Mouse (Mus musculus) liver, embryonic 15.5 days (tissue): Measurements from ENCODE around the gene Loxl1. TPM values are rescaled to one million over a fixed set of nuclear protein-coding genes. Genes with fewer than 3 reads are reported as not detected.

ENCODE experiments used
- ATAC-seq: fragments of 200-750 bp; cut with Nextera tagmentation; 2 replicates; pipeline ENCODE4 v1.8.0; 2017; ENCODE audit warnings: moderate number of reproducible peaks, mild to moderate bottlenecking, moderate library complexity; ENCODE audit not compliant: insufficient read depth
- H3K27ac ChIP-seq: fragments of 300-500 bp; sonication (generic); replicated peaks from 2 replicates; pipeline ENCODE4 v1.5.1; 2015; ENCODE audit warnings: mild to moderate bottlenecking, inconsistent platforms
- H3K27me3 ChIP-seq: fragments of 300-500 bp; sonication (generic); 2 replicates; pipeline ENCODE4 v1.6.1; 2015; ENCODE audit warnings: mild to moderate bottlenecking, inconsistent platforms
- H3K36me3 ChIP-seq: fragments of 300-500 bp; sonication (generic); replicated peaks from 2 replicates; pipeline ENCODE4 v1.6.1; 2015; ENCODE audit warnings: moderate library complexity, mild to moderate bottlenecking, inconsistent platforms
- H3K4me1 ChIP-seq: fragments of 300-500 bp; sonication (generic); replicated peaks from 2 replicates; pipeline ENCODE4 v1.6.1; 2015; ENCODE audit warnings: inconsistent platforms
- H3K4me2 ChIP-seq: fragments of 300-500 bp; sonication (generic); 2 replicates; pipeline ENCODE4 v1.6.1; 2015; ENCODE audit warnings: moderate library complexity, mild to moderate bottlenecking, inconsistent platforms
- H3K4me3 ChIP-seq: fragments of 300-500 bp; sonication (generic); replicated peaks from 2 replicates; pipeline ENCODE4 v1.5.1; 2015; ENCODE audit warnings: mild to moderate bottlenecking, inconsistent platforms
- H3K9ac ChIP-seq: fragments of 300-500 bp; sonication (generic); 2 replicates; pipeline ENCODE4 v1.6.1; 2015; ENCODE audit warnings: moderate library complexity, mild to moderate bottlenecking, inconsistent platforms
- H3K9me3 ChIP-seq: fragments of 300-500 bp; sonication (generic); replicated peaks from 2 replicates; pipeline ENCODE4 v1.6.1; 2016; ENCODE audit warnings: inconsistent platforms
- WGBS: fragments of 180-500 bp; shearing (Covaris S2); methylation state at CpG from one replicate; pipeline ENCODE4 v1.1.7; 2015; ENCODE audit warnings: mixed read lengths; ENCODE audit not compliant: insufficient replicate concordance; 5-methylcytosine and 5-hydroxymethylcytosine counted together
- polyA plus RNA-seq: library from polyadenylated mRNA; unstranded; fragments of >200 nt; fragmentation: Nextera tagmentation; extraction: Ambion mirVana; gene quantifications from 2 replicates; pipeline ENCODE4 v1.2.1, GENCODE M21; 2015

Loxl1 gene
- polyA plus RNA-seq, 1 experiment from 2014 or later: 2.7 TPM

- Histone ChIP-seq H3K36me3 (no peaks in the 10 kb centered on the region), H3K27ac (no peak overlapping the region), H3K4me1 (no peaks in the 10 kb centered on the region), H3K4me3 (no peak overlapping the region), H3K4me2 (no peak overlapping the region), H3K9ac (no peak overlapping the region), H3K27me3 (peaks cover 6% of the 10 kb centered on the region; the same call in 1 of the 2 replicates), H3K9me3 (no peaks in the 10 kb centered on the region)
- ATAC-seq: no peak
- 40% methylated on average over 3 of the region's 3 CpGs for WGBS
Observed at GRCm38 (mm10) chr9:58331276-58331675, 18.3 kb upstream of the Loxl1 start.

GRCm38 (mm10) chr9:58330293-58330692 is 17.3 kb upstream of the Loxl1 start:
- 13% methylated on average over 5 of the region's 5 CpGs for WGBS
- no peak overlapping the region for H3K4me2 ChIP-seq

GRCm38 (mm10) chr9:58327382-58327781 is 14.4 kb upstream of the Loxl1 start:
- Histone ChIP-seq H3K9ac (no peak overlapping the region), H3K4me2 (no peak overlapping the region), H3K9me3 (no peaks in the 10 kb centered on the region), H3K27ac (no peak overlapping the region), H3K36me3 (no peaks in the 10 kb centered on the region), H3K4me3 (no peak overlapping the region), H3K4me1 (no peaks in the 10 kb centered on the region), H3K27me3 (peaks cover 6% of the 10 kb centered on the region; the same call in 1 of the 2 replicates)
- 42% methylated on average over 1 of the region's 1 CpGs for WGBS
- no peak for ATAC-seq

More at GRCm38 (mm10) chr9:58330293-58330692, 17.3 kb upstream of the Loxl1 start:
- Histone ChIP-seq H3K36me3 (no peaks in the 10 kb centered on the region), H3K9me3 (no peaks in the 10 kb centered on the region), H3K27ac (no peak overlapping the region), H3K4me3 (no peak overlapping the region), H3K9ac (no peak overlapping the region), H3K4me1 (no peaks in the 10 kb centered on the region), H3K27me3 (peaks cover 6% of the 10 kb centered on the region; the same call in 1 of the 2 replicates)
- no peak for ATAC-seq

- Histone ChIP-seq H3K4me2 (no peak overlapping the region), H3K27me3 (peaks cover 6% of the 10 kb centered on the region; the same call in 1 of the 2 replicates), H3K27ac (no peak overlapping the region), H3K9me3 (no peaks in the 10 kb centered on the region), H3K4me1 (no peaks in the 10 kb centered on the region), H3K36me3 (no peaks in the 10 kb centered on the region), H3K4me3 (no peak overlapping the region), H3K9ac (no peak overlapping the region)
- 13% methylated on average over 4 of the region's 4 CpGs for WGBS
- ATAC-seq: no peak
Observed at GRCm38 (mm10) chr9:58326477-58327180, 13.6 kb upstream of the Loxl1 start.

- H3K4me2 ChIP-seq: no peak overlapping the region
- WGBS: 74% methylated on average over 3 of the region's 3 CpGs
- no peak overlapping the region for H3K4me3 ChIP-seq
- H3K36me3 ChIP-seq: no peaks in the 10 kb centered on the region
- no peak overlapping the region for H3K27ac ChIP-seq
- H3K4me1 ChIP-seq: no peaks in the 10 kb centered on the region
- no peaks in the 10 kb centered on the region for H3K27me3 ChIP-seq
- ATAC-seq: no peak
- no peak overlapping the region for H3K9ac ChIP-seq
- H3K9me3 ChIP-seq: no peaks in the 10 kb centered on the region
Observed at GRCm38 (mm10) chr9:58321681-58322080, 8.7 kb upstream of the Loxl1 start.

GRCm38 (mm10) chr9:58318317-58318716 is 5.3 kb upstream of the Loxl1 start:
- ATAC-seq: no peak
- Histone ChIP-seq H3K27me3 (peaks cover 13% of the 10 kb centered on the region), H3K4me2 (no peak overlapping the region), H3K4me1 (no peaks in the 10 kb centered on the region), H3K9me3 (no peaks in the 10 kb centered on the region), H3K4me3 (no peak overlapping the region), H3K36me3 (no peaks in the 10 kb centered on the region), H3K27ac (no peak overlapping the region), H3K9ac (no peak overlapping the region)
- WGBS: 50% methylated on average over 3 of the region's 3 CpGs

- H3K4me2 ChIP-seq: no peak overlapping the region
- no peak overlapping the region for H3K27ac ChIP-seq
- no peaks in the 10 kb centered on the region for H3K9me3 ChIP-seq
- ATAC-seq: no peak
- H3K9ac ChIP-seq: no peak overlapping the region
- H3K4me1 ChIP-seq: peaks cover 6% of the 10 kb centered on the region; the same call in 1 of the 2 replicates
- WGBS: 47% methylated on average over 3 of the region's 3 CpGs
- H3K36me3 ChIP-seq: no peaks in the 10 kb centered on the region
- no peak overlapping the region for H3K4me3 ChIP-seq
- peaks cover 22% of the 10 kb centered on the region for H3K27me3 ChIP-seq
Observed at GRCm38 (mm10) chr9:58317381-58317780, 4.4 kb upstream of the Loxl1 start.

- Histone ChIP-seq H3K9me3 (no peaks in the 10 kb centered on the region), H3K4me2 (no peak overlapping the region), H3K36me3 (no peaks in the 10 kb centered on the region), H3K27ac (no peak overlapping the region), H3K4me3 (no peak overlapping the region), H3K27me3 (peaks cover 28% of the 10 kb centered on the region), H3K4me1 (peaks cover 11% of the 10 kb centered on the region), H3K9ac (no peak overlapping the region)
- WGBS: 47% methylated on average over 7 of the region's 7 CpGs
- ATAC-seq: no peak
Observed at GRCm38 (mm10) chr9:58316784-58317183, 3.8 kb upstream of the Loxl1 start.

- Histone ChIP-seq H3K36me3 (no peaks in the 10 kb centered on the region), H3K4me2 (no peak overlapping the region), H3K4me1 (peaks cover 11% of the 10 kb centered on the region), H3K27ac (no peak overlapping the region), H3K27me3 (peaks cover 38% of the 10 kb centered on the region), H3K9me3 (no peaks in the 10 kb centered on the region), H3K4me3 (no peak overlapping the region), H3K9ac (no peak overlapping the region)
- WGBS: 58% methylated on average over 2 of the region's 2 CpGs
- no peak for ATAC-seq
Observed at GRCm38 (mm10) chr9:58315850-58316249, 2.9 kb upstream of the Loxl1 start.

- no peak overlapping the region for H3K4me3 ChIP-seq
- no peak overlapping the region for H3K9ac ChIP-seq
- 49% methylated on average over 5 of the region's 5 CpGs for WGBS
- peaks cover 46% of the 10 kb centered on the region for H3K27me3 ChIP-seq
- no peak overlapping the region for H3K27ac ChIP-seq
- H3K36me3 ChIP-seq: no peaks in the 10 kb centered on the region
- H3K4me1 ChIP-seq: peaks cover 11% of the 10 kb centered on the region
- H3K9me3 ChIP-seq: no peaks in the 10 kb centered on the region
- ATAC-seq: no peak
- no peak overlapping the region for H3K4me2 ChIP-seq
Observed at GRCm38 (mm10) chr9:58314682-58315360, 1.8 kb upstream of the Loxl1 start.

- peak overlapping the region; percentile 29 for H3K4me3 ChIP-seq
- H3K9ac ChIP-seq: no peak overlapping the region
- WGBS: 2% methylated on average over 72 of the region's 72 CpGs
- H3K27me3 ChIP-seq: peaks cover 49% of the 10 kb centered on the region
- H3K9me3 ChIP-seq: no peaks in the 10 kb centered on the region
- no peak overlapping the region for H3K27ac ChIP-seq
- no peak for ATAC-seq
- H3K36me3 ChIP-seq: no peaks in the 10 kb centered on the region
- H3K4me2 ChIP-seq: peak overlapping the region; percentile 49
- peaks cover 11% of the 10 kb centered on the region for H3K4me1 ChIP-seq
Observed at GRCm38 (mm10) chr9:58312196-58312943, 616 bp downstream of the Loxl1 start.
